Mouse (Mus musculus) lung, postnatal 0 days (tissue): ENCODE measurements around the gene Gramd4.

Experiments used
- CTCF ChIP-seq: IDR thresholded peaks from 2 replicates; pipeline ENCODE4 v1.5.1; 2016; ENCODE audit warnings: antibody characterized with exemption, mild to moderate bottlenecking
- EP300 ChIP-seq: IDR thresholded peaks from 2 replicates; pipeline ENCODE4 v1.6.1; 2016; ENCODE audit warnings: antibody characterized with exemption, mild to moderate bottlenecking, control low read depth

GRCm38 (mm10) chr15:86088266-86088790 is 30.8 kb downstream of the Gramd4 start:
- no peak for TF ChIP-seq EP300
- TF ChIP-seq CTCF: no peak
